Mouse (Mus musculus) stomach, embryonic 15.5 days (tissue): ENCODE data around the gene Dnal4. TPM values are rescaled to one million over a fixed set of nuclear protein-coding genes. Genes with fewer than 3 reads are reported as not detected.

ENCODE experiments used
- ATAC-seq: fragments of 200-750 bp; cut with Nextera tagmentation; 2 replicates; pipeline ENCODE4 v1.8.0; 2017; ENCODE audit warnings: low read depth, moderate number of reproducible peaks, moderate TSS enrichment; ENCODE audit not compliant: insufficient read depth, low FRiP score
- H3K27ac ChIP-seq: fragments of 300-500 bp; sonication (generic); 2 replicates; pipeline ENCODE4 v1.5.1; 2015; ENCODE audit warnings: mild to moderate bottlenecking, inconsistent platforms
- H3K27me3 ChIP-seq: fragments of 300-500 bp; sonication (generic); replicated peaks from 2 replicates; pipeline ENCODE4 v1.6.1; 2015; ENCODE audit warnings: inconsistent platforms
- H3K36me3 ChIP-seq: fragments of 300-500 bp; sonication (generic); 2 replicates; pipeline ENCODE4 v1.6.1; 2015; ENCODE audit warnings: inconsistent platforms
- H3K4me1 ChIP-seq: fragments of 300-500 bp; sonication (generic); 2 replicates; pipeline ENCODE4 v1.6.1; 2015; ENCODE audit warnings: inconsistent platforms
- H3K4me2 ChIP-seq: fragments of 300-500 bp; sonication (generic); 2 replicates; pipeline ENCODE4 v1.6.1; 2015; ENCODE audit warnings: mild to moderate bottlenecking, inconsistent platforms
- H3K4me3 ChIP-seq: fragments of 300-500 bp; sonication (generic); replicated peaks from 2 replicates; pipeline ENCODE4 v1.5.1; 2015; ENCODE audit warnings: inconsistent platforms
- H3K9ac ChIP-seq: fragments of 300-500 bp; sonication (generic); 2 replicates; pipeline ENCODE4 v1.6.1; 2015; ENCODE audit warnings: inconsistent platforms
- H3K9me3 ChIP-seq: fragments of 300-500 bp; sonication (generic); 2 replicates; pipeline ENCODE4 v1.6.1; 2016; ENCODE audit warnings: inconsistent platforms
- WGBS: fragments of 180-500 bp; shearing (Covaris S2); methylation state at CpG from one replicate; pipeline ENCODE4 v1.1.7; 2015; 5-methylcytosine and 5-hydroxymethylcytosine counted together
- polyA plus RNA-seq: library from polyadenylated mRNA; unstranded; fragments of >200 nt; fragmentation: Nextera tagmentation; extraction: Ambion mirVana; gene quantifications from 2 replicates; pipeline ENCODE4 v1.2.1, GENCODE M21; 2015

Dnal4 gene
- polyA plus RNA-seq, 1 experiment from 2014 or later: 44.4 TPM

DNA sequence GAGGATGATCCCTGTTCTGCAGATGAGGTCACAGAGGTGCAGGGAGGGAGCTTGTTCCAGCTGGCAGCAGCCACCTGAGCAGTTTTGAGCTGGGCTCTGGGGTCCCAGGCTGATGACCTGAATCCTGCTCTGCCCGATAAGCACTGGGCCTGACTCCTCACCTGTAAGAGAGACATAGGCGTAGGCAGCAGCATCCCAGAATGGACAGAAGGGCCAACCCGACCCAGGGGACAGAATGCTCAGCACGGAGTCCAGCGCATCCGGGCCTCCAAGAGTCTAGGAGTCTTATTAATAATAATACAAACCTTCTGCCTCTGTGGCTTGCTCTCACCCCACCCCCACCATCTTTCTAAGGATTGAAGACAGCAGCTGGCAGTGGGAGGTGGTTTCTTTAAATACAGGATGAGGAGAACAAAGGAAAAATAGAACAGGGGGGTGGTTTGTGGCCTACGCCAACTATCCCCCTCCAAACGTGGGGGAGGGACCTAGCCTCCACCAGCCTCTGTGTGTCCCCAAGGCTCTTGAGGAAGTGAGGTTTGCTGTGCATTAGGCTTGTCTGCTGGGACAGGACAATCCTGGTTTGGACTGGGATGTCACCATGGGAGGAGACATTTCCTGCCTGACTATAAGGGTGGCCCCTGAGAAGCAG is 21.5 kb downstream of the Dnal4 start:
- no peak overlapping the region for H3K4me2 ChIP-seq
- 73% methylated on average over 8 of the region's 8 CpGs for WGBS
- ATAC-seq: no peak
- no peaks in the 10 kb centered on the region for H3K4me1 ChIP-seq
- H3K9me3 ChIP-seq: no peaks in the 10 kb centered on the region
- no peaks in the 10 kb centered on the region for H3K27me3 ChIP-seq
- no peaks in the 10 kb centered on the region for H3K36me3 ChIP-seq
- no peak overlapping the region for H3K9ac ChIP-seq
- H3K4me3 ChIP-seq: no peak overlapping the region
- H3K27ac ChIP-seq: no peak overlapping the region

DNA sequence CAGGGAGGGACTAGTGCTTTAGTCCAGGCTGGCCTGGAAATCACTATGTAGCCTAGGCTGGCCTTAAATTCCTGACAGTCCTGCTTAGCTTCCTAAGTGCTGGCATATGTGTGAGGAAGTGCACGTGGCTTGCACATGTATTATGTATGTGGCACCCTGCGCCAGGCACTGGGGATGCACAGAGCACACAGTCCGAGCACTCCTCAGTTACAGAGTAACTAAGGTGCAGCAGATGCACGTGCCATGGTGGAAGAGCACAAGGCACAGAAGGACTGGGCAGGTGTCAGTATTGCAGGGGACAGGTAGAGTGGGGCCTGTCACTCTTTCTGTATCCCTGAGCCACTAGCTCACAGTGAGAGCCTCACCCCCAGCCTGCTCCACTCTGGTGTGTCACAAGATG is 22.5 kb downstream of the Dnal4 start:
- Histone ChIP-seq H3K36me3 (no peaks in the 10 kb centered on the region), H3K4me2 (no peak overlapping the region), H3K4me3 (no peak overlapping the region), H3K27ac (no peak overlapping the region), H3K9me3 (no peaks in the 10 kb centered on the region), H3K9ac (no peak overlapping the region), H3K4me1 (no peaks in the 10 kb centered on the region), H3K27me3 (no peaks in the 10 kb centered on the region)
- 80% methylated on average over 4 of the region's 4 CpGs for WGBS
- ATAC-seq: no peak

DNA sequence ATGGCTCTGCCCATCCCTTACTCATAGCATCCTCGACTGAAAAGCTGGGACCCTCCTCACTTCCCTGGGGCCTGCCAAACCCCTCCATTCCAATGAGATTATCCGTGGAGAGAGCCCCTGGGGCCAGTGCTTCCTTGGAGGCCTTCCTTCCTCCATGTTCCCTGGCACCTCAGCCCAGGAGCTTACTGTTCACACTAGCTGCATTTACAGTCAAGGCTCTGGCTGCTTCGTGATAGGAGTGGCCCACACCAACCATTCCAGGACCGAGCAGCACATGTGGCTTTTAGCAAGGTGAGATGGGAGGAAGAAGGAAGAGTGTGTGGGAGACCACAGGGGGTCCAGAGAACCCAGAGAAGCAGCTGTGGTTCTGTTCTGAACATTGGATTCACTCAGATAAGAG is 23.8 kb downstream of the Dnal4 start:
- Histone ChIP-seq H3K9ac (no peak overlapping the region), H3K4me3 (no peak overlapping the region), H3K4me2 (no peak overlapping the region), H3K27ac (no peak overlapping the region), H3K4me1 (no peaks in the 10 kb centered on the region), H3K9me3 (no peaks in the 10 kb centered on the region), H3K36me3 (no peaks in the 10 kb centered on the region), H3K27me3 (no peaks in the 10 kb centered on the region)
- WGBS: 62% methylated on average over 4 of the region's 4 CpGs
- ATAC-seq: no peak

DNA sequence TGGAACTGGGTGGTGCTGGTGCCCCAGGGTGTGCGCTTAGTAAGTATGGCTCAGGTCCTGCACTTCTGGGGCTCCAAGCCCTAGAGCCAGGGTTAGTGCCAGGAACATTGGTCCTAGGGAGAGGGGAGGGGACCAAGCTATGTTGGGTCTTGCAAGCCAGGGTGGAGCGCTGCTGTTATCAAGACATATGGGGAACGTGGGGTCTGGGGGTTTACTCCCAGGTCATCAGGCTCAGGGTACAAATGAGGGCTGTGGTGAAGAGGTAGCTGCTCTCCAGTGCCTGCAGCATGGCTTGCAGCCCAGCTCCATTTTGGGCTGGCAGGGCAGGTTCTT is 24.3 kb downstream of the Dnal4 start:
- H3K9ac ChIP-seq: no peak overlapping the region
- 92% methylated on average over 3 of the region's 3 CpGs for WGBS
- H3K27me3 ChIP-seq: no peaks in the 10 kb centered on the region
- H3K4me2 ChIP-seq: no peak overlapping the region
- H3K36me3 ChIP-seq: no peaks in the 10 kb centered on the region
- no peak for ATAC-seq
- no peak overlapping the region for H3K4me3 ChIP-seq
- no peaks in the 10 kb centered on the region for H3K4me1 ChIP-seq
- H3K27ac ChIP-seq: no peak overlapping the region
- H3K9me3 ChIP-seq: no peaks in the 10 kb centered on the region

DNA sequence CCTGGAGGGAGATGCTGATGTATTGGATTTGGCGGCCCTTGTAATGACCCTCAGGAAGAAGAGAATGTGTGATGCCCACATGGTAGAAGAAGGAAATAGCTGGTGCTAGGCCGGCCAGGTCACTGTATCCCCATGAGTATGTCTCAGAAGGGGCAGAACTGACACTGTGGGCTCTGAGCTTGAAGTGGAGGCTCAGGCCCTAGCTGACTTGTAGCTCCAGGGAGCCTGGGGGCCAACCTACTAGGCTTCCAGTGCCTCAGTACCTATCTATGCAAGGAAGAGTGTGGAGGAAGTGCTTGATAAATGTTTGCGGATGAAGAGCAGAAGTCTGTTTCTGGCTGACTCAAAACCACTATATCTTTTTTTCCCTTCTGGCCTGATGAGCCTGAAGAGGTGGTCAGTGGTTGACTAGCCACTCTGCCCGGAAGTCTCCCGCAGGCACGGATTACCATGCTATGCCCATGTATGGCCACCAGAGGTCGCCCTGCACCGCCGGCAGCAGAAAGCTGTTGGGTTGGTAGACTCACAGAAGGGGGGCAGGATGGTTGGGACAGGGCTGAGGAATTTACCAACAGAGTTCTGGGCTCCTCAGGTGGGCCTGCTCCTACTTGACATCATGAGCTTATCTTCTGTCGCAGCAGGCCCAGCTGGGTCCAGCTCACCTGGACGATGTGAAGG is 24.8 kb downstream of the Dnal4 start:
- H3K27me3 ChIP-seq: no peaks in the 10 kb centered on the region
- 22% methylated on average over 11 of the region's 11 CpGs for WGBS
- no peak for ATAC-seq
- no peaks in the 10 kb centered on the region for H3K9me3 ChIP-seq
- H3K36me3 ChIP-seq: no peaks in the 10 kb centered on the region
- no peak overlapping the region for H3K27ac ChIP-seq
- no peak overlapping the region for H3K4me2 ChIP-seq
- no peaks in the 10 kb centered on the region for H3K4me1 ChIP-seq
- no peak overlapping the region for H3K4me3 ChIP-seq
- no peak overlapping the region for H3K9ac ChIP-seq

DNA sequence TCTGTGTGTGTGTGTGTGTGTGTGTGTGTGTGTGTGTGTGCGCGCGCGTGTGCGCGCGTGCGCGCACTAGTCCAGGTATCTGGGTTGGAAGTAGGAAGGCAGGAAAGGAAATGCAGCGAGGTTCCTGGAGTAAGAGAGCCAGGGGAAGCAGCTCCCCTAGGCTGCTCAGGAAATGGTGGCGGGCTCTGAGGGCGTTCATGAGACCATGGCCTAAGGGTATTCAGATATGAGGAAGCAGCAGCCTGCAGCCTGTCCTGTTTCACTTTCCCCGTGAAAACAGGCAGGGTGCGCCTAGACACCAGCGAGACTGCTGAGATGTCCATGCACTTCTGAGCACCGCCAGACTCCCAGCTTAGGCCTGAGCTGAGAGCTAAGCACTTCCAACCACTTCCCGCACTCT is 25.9 kb downstream of the Dnal4 start:
- ATAC-seq: no peak
- Histone ChIP-seq H3K36me3 (no peaks in the 10 kb centered on the region), H3K27ac (no peak overlapping the region), H3K9ac (no peak overlapping the region), H3K4me1 (no peaks in the 10 kb centered on the region), H3K27me3 (no peaks in the 10 kb centered on the region), H3K9me3 (no peaks in the 10 kb centered on the region), H3K4me2 (no peak overlapping the region), H3K4me3 (no peak overlapping the region)
- WGBS: 83% methylated on average over 17 of the region's 17 CpGs

DNA sequence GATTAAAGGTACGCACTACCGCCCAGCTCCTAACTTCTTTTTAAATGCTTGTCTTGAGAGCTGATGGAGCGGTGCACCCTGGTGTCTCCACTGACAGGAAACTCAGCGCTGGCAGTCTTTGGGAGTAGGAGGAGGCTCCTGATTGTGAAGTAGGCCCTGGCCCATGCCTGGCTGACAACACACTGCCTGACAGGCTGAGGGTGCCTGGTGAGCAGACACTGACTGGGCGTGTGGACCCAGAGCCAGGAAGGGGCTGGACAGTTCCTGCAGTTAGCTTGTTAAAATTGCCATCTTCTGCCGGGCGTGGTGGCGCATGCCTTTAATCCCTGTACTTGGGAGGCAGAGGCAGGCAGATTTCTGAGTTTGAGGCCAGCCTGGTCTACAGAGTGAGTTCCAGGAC is 27.4 kb downstream of the Dnal4 start:
- H3K9ac ChIP-seq: no peak overlapping the region
- 89% methylated on average over 8 of the region's 8 CpGs for WGBS
- H3K4me2 ChIP-seq: no peak overlapping the region

DNA sequence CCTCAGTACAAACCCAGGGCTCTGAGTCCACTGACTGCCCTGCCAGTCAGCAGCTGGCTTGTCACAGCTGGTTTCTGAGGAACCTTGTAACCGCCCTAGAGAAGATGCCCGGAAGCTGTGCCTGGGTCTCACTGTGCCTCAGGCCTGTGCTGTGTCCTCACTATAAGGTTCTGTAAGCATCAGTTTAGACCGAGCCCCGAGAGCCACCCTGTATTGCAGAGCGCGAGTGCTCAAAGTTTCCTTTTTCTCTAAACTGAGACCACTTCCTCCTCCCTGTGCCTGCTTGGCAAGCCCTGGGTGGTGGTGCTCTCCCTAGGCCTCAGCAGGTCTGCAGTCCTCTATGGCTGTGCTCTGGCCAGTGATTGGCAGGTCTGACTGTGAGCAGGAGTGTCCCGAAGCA is 28.5 kb downstream of the Dnal4 start:
- H3K27me3 ChIP-seq: no peaks in the 10 kb centered on the region
- H3K4me1 ChIP-seq: no peaks in the 10 kb centered on the region
- ATAC-seq: no peak
- H3K4me3 ChIP-seq: no peak overlapping the region
- no peak overlapping the region for H3K27ac ChIP-seq
- 84% methylated on average over 7 of the region's 7 CpGs for WGBS
- no peaks in the 10 kb centered on the region for H3K9me3 ChIP-seq
- no peaks in the 10 kb centered on the region for H3K36me3 ChIP-seq
- H3K4me2 ChIP-seq: no peak overlapping the region
- no peak overlapping the region for H3K9ac ChIP-seq

More for the DNA sequence above, 27.4 kb downstream of the Dnal4 start:
- Histone ChIP-seq H3K4me1 (no peaks in the 10 kb centered on the region), H3K27ac (no peak overlapping the region), H3K27me3 (no peaks in the 10 kb centered on the region), H3K36me3 (no peaks in the 10 kb centered on the region), H3K4me3 (no peak overlapping the region), H3K9me3 (no peaks in the 10 kb centered on the region)
- no peak for ATAC-seq

DNA sequence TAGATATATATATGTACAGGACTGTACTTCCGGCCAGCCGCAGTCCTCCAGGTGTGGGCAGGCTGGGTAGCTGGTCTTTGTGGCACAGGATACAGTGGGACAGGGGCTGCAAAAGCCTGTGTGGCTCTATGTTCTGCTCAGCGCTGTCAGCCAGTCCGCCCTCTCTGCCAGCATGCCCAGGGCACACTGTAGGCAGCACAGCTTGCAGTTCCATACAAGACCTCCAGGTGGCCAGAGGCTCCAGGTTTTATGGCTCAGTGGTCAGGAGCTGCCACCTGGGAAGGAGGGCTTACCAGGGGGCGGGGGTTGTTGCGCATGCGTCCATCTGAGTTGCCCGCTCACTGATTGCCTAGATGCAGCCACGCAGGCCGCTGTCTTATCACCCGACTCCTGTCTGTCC is 29.7 kb downstream of the Dnal4 start:
- ATAC-seq: no peak
- WGBS: 60% methylated on average over 11 of the region's 11 CpGs
- Histone ChIP-seq H3K27me3 (no peaks in the 10 kb centered on the region), H3K9me3 (no peaks in the 10 kb centered on the region), H3K4me3 (no peak overlapping the region), H3K9ac (no peak overlapping the region), H3K36me3 (no peaks in the 10 kb centered on the region), H3K4me1 (peaks cover 2% of the 10 kb centered on the region; the same call in 1 of the 2 replicates), H3K27ac (no peak overlapping the region), H3K4me2 (no peak overlapping the region)

DNA sequence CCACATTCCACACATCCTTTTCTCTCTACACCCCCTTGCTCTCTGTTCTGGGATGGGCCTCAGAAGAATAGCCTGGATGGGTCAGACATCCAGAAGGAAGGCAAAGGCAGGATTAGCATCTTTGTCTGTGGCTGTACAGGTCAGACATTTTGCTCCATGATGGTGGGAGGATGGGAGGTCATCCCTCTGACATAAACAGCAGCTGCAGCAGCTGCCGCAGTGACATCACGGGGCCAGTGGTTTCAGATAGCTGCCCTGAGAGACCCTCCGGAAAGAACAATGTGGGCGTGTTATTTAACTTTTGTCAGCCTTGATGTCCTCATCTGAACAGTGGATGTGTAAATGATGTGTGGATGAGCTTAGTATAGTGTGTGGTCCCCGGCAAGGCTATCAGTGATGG is 31.8 kb downstream of the Dnal4 start:
- no peaks in the 10 kb centered on the region for H3K9me3 ChIP-seq
- no peak overlapping the region for H3K27ac ChIP-seq
- 83% methylated on average over 5 of the region's 5 CpGs for WGBS
- H3K36me3 ChIP-seq: no peaks in the 10 kb centered on the region
- H3K27me3 ChIP-seq: no peaks in the 10 kb centered on the region
- H3K4me3 ChIP-seq: no peak overlapping the region
- H3K4me2 ChIP-seq: no peak overlapping the region
- no peak overlapping the region for H3K9ac ChIP-seq
- H3K4me1 ChIP-seq: peaks cover 12% of the 10 kb centered on the region; the same call in 1 of the 2 replicates
- no peak for ATAC-seq

DNA sequence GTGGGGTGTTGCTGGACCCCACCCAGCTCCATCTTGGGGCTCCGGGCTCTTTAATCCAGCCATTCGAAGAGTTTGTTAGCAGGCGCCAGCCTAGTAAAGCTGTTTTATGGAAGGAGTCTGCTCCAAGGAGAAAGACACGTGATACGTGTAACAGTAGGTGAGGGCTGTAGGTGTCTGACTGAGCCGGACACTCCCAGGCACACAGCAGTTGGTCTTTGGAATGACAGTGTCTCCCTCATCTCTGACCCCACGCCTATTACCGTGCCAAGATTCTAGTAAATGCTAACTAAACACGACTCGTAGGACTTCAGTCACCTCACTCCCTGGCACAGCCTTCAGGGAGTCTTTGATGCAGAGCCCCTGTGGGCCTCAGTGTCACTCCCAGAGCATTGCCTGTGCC is 32.3 kb downstream of the Dnal4 start:
- no peaks in the 10 kb centered on the region for H3K9me3 ChIP-seq
- no peak overlapping the region for H3K27ac ChIP-seq
- no peaks in the 10 kb centered on the region for H3K36me3 ChIP-seq
- no peak overlapping the region for H3K9ac ChIP-seq
- H3K4me1 ChIP-seq: peaks cover 17% of the 10 kb centered on the region
- WGBS: 79% methylated on average over 10 of the region's 10 CpGs
- ATAC-seq: no peak
- H3K4me3 ChIP-seq: no peak overlapping the region
- H3K4me2 ChIP-seq: no peak overlapping the region
- no peaks in the 10 kb centered on the region for H3K27me3 ChIP-seq

DNA sequence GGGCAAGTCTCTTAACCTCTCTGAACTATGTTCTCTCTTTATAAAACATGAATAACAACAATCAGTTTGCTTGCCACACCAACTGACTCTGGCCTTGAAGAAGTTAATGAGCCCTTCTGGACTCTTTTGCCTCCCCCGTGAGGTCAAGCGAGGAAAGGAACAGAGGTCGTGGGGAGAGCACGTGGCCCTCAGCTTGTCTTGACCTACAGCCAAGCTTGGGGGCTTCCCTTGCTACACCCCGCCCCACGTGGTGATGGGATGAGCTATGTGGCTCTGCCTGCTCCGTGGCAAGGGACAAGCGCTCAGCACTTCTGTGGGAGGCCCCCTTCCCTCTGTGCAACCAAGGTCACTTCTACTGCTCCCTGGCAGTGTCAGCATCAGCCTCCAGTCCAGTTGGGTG is 32.9 kb downstream of the Dnal4 start:
- no peaks in the 10 kb centered on the region for H3K27me3 ChIP-seq
- peaks cover 17% of the 10 kb centered on the region for H3K4me1 ChIP-seq
- 79% methylated on average over 8 of the region's 8 CpGs for WGBS
- no peak overlapping the region for H3K9ac ChIP-seq
- ATAC-seq: no peak
- no peak overlapping the region for H3K27ac ChIP-seq
- no peaks in the 10 kb centered on the region for H3K9me3 ChIP-seq
- no peak overlapping the region for H3K4me3 ChIP-seq
- H3K4me2 ChIP-seq: no peak overlapping the region
- H3K36me3 ChIP-seq: no peaks in the 10 kb centered on the region

DNA sequence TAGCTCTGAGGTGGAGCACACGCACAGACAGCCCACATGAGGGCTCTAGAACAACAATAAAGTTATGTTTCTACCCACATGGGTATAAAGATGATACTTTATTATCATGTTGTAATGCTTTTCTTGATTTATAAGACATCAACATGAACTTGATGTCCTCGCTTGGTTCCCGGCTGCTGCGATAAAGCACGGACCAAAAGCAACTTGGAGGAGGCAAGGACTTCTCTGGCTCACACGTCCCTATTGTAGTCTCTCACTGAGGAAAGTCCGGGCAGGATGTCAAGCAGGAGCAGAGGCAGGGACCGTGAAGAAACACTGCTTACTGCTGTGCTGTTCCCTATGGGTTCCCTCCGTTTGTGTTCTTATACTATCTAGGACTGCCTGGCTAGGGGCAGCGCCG is 33.6 kb downstream of the Dnal4 start:
- no peaks in the 10 kb centered on the region for H3K27me3 ChIP-seq
- H3K9ac ChIP-seq: no peak overlapping the region
- H3K4me3 ChIP-seq: no peak overlapping the region
- 92% methylated on average over 11 of the region's 11 CpGs for WGBS
- no peaks in the 10 kb centered on the region for H3K36me3 ChIP-seq
- no peak overlapping the region for H3K4me2 ChIP-seq
- H3K9me3 ChIP-seq: no peaks in the 10 kb centered on the region
- peaks cover 17% of the 10 kb centered on the region for H3K4me1 ChIP-seq
- H3K27ac ChIP-seq: no peak overlapping the region
- ATAC-seq: no peak
